Mouse (Mus musculus): ENCODE measurements around the gene Dnajb11.

Dnajb11 gene

DNA sequence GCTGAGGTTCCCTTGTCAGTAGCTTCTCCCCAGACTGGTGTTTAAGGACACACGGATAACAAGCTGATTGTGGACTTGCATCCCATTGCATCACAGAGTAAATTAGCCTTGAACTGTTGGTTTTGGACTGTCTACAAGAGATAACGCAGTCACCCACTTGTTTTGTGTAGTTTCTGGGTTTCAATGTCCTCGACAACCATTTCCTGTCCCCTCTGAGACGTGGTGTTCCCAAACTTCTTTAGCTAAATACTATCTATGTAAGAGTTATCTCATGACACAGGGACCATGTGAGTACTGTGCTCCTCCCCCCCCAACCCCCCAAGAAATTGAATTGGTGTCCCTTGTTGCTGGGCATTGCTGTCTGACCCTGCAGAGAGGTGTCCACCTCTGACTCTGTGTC, 23.8 kb downstream of the Dnajb11 start:
- DNase-seq (ENCODE audit: low read depth, low spot score), result no peak

DNA sequence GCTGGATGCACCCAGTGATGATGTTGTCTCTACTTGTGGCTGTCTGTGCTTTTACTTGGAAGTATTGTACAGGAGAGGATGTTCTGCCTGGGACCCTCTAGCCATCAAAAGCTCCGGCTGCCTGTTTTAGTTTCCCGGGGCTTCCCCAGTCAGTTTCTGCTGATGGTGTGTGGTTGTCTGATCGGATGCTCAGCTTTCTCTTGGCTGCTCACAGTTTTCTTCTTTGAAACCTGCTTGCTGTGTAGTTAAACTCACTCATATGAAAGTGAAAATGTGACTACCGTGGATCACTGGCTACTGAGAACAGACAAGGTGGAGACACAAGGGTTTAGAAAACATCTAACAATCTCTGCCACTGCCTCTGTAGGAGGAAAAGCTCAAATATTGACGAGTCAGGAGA, 25.8 kb downstream of the Dnajb11 start:
- no peak for DNase-seq (ENCODE audit: low read depth, low spot score)

DNA sequence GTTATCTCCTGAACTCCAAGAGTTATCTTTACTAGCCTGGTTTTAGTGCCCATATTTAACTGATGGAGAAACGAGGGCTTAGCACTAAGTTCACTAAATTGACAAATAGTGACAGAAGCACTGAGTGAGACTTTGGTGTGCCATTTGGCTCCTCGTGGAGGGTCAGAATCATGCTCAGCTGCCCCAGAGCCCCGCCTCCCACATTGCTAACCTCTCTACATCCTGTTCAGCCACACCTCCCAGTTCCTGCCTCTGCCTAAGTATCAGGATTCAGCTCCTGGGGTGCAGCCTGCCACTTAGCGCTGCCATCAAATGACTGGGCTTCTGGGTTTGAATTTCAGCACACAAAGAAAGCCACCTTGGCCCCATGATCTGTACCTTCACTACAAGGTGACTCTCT, 27.7 kb downstream of the Dnajb11 start:
- no peak for DNase-seq (ENCODE audit: low read depth, low spot score)

DNA sequence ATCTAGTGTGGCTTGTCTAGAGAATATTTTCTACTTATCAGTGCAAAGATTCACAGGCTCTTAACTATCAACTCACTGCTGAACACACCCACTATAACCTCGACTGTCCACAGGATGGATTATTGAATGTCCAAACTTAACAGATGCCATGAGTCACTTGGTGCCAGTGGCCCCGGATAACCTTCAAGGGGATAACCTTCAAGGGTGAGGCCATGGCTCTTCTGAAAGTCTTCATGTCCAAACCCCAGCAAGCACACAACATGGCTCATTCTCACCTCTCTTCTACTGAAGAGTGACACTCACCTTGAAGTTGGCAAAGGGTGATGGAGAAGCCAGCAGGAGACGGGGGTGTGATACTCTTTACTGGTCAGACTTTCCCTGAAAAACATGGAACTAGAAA, 29.1 kb downstream of the Dnajb11 start:
- no peak for DNase-seq (ENCODE audit: low read depth, low spot score)

DNA sequence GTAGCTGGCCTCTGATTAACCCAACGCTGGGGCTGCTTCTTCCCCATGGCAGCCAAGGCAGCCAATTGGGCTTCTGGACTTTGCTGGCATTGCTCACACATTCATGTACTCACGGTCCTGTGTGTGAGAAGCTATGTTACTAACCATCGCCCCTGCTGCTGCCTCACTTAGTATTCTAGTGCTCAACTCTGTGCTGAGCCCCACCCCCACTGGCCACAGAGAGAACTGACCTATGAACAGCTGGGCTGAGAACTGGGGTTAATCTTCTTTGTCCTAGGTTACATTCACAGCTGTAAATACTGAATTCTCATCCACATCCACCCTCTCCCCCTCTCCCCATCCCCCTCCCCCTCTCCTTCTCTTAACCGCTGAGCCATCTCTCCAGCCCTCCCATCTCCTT, 31.2 kb downstream of the Dnajb11 start:
- DNase-seq (ENCODE audit: low read depth, low spot score), result no peak

DNA sequence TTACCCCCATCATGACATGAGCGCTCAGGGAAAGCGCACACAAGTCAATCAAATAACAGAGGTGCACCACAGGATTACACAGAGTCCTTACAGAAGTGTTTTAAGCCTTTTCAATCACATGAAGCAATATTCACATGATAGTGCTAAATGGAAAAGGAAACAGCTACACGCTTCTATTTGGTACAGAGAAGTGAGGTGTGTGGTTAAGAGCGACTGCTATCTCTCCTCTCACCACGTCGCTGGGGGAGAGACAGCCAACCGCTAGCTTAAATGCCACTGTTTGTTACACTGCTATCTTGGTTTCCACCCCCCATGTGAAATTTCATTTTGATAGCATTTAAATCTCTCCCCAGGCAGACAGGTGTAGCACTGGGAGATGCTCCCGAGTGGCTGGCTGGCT, 32.1 kb downstream of the Dnajb11 start:
- no peak for DNase-seq (ENCODE audit: low read depth, low spot score)

DNA sequence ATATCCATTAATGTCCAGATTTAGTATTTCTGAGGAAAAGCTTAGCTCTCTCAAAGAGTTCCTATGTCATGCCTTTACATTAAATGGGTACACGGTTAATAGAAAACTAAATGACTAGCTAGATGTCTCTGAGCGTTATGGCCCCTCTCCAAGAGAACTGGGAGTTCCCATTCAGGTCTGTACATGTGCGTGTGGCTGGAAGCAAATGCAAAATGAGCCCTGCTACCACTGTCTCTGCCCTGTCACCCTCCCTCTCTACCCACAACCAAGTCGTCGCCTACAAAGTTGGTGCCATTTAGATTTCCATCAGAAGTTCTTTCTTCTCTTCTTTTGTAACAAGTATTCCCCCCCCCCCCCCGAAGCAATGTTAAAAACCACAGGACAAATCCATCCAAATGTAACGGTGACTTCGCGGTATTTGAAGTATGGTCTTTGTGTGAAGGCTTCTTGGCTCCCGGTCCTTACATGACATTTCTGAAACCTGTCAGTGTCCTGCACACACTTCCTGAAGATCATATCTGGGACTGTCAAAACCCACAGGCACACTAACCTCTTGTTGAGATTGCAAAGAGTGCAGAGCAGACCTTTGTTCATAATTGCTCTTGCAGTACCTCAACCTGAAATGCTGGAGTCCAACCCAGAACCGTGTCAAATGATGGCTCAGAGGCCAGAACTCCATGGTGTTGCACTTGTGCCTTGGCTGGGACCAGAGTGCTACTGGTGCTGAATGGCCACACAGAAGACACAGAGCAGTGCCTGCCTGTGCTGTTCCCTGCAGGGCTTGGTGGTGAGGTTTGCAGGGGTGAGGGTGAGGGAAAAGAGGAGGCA, 33.3 kb downstream of the Dnajb11 start, which contains the start of gene Ahsg:
TSS of gene Ahsg (plus strand) at position 595 of the 828 bp plus-strand sequence.
- DNase-seq (ENCODE audit: low read depth, low spot score), result no peak

DNA sequence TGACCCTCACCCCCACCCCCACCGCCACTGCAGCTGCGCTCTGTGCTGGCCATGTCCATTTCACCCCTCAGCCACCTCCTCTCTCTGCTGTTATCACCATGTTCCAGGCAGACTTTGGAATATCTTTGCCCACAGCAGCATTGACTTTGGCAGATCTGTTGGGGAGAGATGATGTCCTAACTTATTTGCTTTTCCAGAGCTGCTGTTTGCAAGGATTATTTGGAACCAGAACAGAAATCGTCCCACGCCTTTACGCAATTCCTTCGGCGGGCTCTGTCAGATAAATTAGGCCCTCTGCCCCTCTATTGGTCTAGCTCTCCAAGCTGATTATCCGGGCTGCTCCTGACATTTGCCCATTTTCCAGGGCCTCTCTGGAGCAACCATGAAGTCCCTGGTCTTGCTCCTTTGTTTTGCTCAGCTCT, 34.1 kb downstream of the Dnajb11 start:
- no peak for DNase-seq (ENCODE audit: low read depth, low spot score)

DNA sequence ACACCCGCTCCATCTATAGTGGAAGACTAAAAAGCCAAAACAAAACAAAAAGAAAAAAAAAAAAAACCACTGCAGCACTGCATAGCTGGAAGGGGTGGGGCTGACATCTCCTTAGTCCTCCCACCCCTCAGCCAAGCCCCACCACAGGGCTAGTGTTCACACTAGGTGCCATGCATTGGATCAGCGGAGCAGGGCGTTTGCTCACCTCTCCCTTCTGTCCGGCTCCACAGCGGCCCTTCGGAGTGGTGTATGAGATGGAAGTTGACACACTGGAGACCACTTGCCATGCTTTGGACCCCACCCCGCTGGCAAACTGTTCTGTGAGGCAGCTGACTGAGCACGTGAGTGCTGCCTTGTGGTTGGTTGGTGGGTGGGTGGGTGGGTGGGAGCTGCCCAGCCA, 36.5 kb downstream of the Dnajb11 start:
- no peak for DNase-seq (ENCODE audit: low read depth, low spot score)

DNA sequence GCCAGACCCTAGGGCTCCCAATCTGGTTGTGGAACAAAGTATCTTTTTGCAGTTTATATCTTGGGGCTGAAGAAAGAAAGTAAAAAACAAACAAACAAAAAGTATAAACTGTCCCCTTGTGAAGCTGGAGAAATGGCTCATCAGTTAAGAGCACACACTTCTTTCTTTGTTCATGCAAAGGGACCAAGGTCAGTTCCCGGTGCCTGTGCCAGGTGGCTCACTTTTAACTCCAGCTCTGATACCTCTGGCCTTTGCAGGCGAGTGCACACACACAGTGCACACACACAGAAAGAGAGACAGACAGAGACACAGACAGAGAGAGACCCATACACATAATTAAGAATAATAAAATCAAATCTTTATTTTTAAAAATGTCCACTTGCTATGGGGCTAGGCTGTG, 39.0 kb downstream of the Dnajb11 start:
- no peak for DNase-seq (ENCODE audit: low read depth, low spot score)

DNA sequence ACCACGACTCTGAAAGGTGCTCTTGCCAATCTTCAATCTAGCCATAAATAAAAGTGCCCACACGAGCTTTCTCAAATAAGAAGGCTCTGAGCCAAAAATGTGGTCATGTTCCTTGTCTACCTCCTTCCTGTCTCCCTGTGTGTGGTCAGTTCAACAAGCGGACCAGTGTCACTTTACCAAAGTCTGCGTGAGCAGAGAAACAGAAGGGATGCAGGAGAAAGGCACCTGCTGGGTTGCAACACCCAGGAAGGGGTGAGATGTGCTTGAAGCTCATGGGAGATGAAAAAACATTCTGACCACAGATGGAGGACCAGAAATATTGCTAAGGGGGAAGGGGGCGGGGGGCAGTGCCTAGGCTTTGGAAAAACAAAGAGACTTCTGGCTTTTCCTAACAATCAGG, 41.7 kb downstream of the Dnajb11 start:
- no peak for DNase-seq (ENCODE audit: low read depth, low spot score)

DNA sequence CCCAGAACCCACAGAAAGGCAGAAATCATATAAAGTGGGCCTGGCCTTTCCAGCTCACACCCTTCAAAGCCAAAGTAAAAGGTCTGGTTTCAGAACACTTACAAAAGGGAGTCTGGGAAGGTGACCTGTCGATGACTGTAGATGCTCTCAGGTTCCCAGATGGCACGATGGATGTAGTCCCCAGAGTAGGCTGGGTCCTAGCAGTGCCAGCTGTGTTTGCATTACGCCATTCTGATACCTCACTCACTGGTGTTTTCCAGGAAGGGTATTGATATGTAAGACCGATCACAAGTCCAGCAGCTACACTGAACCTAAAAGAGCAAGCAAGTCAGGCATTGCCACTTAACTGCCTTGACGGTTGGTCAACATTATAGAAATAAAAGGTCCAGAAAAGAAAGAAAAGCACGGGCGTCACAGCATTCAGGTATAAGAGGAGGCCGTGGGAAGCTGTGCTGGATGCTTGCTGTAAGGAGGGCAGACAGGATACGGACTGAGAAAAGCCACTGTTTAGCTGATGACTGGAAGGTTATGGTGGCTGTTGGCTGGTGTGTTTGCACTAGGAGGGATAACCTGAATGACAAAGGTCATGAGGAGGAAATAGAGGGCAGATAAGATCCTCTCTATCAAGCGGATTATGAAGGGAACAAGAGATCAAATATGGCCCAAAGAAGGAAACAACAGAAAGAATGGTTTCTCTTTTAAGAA, 42.4 kb downstream of the Dnajb11 start:
- DNase-seq (ENCODE audit: low read depth, low spot score), result no peak

DNA sequence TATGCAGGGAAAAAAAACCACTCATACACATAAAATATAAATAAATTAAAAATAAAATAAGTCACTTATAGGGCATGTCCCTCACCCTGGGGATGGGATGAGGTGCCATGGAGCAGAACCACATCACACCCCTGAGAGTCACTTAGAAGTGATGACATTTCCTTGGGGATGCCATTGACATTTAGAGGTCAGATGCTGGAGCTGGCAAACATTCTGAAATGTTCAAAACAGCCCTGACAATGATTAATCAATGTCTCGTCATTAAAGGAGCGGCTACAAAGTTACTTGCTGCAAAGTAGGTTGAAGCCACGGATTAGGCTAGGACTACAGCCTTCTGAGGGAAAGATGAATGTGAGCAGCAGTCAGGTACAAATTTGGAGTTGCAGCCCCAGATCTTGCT, 43.7 kb downstream of the Dnajb11 start:
- no peak for DNase-seq (ENCODE audit: low read depth, low spot score)

DNA sequence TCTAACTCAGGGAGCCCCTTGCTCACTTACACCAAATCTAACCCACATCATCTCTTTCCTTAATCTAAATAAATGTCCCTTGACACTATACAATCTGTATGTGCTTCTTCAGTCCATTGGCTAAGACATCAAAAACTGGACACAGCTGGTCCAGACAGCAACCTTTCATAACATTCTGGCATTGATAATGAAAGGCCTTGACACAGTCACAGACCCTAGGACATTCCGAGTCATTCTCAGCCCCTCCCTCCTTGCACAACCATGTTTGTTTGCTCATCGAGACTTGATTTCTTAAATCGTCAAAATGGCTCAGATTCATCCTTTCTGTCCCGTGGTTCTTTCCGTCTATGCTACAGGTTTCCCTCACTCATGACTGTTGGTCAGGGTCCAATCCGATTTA, 51.6 kb downstream of the Dnajb11 start:
- DNase-seq (ENCODE audit: low read depth, low spot score), result no peak

DNA sequence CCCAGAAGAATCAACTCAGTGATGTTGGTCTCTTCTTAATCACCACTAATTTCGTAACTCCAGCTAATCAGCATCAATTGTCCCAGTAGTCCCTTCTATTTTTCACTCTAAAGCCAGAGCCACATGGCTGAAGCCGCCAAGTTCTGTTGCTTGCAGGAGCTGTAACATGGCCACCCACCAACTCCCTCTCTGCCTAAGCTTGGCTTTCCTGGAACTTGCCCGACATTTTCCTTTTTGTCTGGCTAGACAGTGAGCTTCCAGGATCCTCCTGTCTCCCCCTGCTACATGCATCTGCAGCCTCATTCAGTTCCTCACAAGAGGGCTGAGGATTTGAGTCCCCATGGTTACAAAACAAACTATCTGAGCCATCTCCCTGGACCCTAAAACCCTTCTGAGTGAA, 54.3 kb downstream of the Dnajb11 start:
- DNase-seq (ENCODE audit: low read depth, low spot score), result no peak

DNA sequence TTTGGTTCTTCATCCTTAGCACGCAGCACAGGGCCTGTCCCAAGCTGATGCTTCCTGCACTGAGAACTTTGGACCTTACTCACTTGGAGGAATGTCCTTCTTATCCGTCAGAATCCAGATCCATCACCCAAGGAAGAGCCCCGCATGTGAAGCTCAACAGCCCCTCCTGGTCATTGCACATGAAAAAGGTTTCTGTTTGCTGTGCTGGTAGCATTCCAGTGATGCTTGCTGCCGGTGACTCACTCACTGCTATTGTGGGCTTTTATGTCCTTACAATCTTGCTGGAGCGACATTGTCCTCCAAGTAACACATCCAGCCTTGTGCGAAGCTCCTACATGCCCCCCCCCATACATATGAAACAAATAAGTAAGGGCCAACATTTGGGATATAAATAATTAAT, 55.2 kb downstream of the Dnajb11 start:
- no peak for DNase-seq (ENCODE audit: low read depth, low spot score)

DNA sequence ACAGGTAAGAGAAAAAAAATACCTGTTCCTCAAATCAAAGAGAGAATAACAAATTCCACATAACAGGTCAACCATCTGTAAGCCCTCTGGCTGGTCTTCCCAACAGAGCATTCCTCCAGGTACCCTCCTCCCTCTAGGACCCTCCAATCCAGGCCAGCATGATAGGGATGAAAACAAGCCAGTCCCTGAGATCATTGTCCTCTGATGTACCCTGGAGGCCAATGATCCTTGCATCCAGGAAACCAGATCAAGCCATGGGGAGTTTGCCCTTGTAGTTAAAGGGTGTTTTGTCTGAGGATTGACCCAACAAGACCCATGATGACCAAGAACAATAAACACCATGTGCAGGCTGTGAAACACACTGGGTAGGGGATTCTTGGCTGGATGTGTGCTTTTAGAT, 56.6 kb downstream of the Dnajb11 start:
- no peak for DNase-seq (ENCODE audit: low read depth, low spot score)

DNA sequence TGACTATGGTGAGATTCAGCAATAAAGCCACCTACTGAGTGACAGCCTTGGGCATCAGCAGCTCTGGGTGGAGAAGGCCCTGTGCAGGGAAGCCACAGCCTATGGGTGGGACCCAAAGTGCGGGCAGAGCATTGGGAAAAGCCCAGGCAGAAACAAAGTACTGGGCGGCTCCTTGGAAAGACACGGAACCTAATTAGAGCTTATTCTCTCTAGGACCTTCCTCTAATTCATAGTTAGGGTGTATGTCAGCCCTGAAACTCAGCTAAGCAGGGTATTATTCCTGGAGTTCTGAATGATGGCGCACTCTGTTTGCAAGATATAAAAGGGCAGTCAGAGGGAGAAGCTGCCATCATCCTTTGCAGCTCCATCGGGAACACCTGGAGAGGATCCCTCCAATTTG, 60.4 kb downstream of the Dnajb11 start, which contains the start of gene Fetub:
TSS of gene Fetub (plus strand) at position 301 of the 400 bp plus-strand sequence.
- DNase-seq (ENCODE audit: low read depth, low spot score), result no peak

DNA sequence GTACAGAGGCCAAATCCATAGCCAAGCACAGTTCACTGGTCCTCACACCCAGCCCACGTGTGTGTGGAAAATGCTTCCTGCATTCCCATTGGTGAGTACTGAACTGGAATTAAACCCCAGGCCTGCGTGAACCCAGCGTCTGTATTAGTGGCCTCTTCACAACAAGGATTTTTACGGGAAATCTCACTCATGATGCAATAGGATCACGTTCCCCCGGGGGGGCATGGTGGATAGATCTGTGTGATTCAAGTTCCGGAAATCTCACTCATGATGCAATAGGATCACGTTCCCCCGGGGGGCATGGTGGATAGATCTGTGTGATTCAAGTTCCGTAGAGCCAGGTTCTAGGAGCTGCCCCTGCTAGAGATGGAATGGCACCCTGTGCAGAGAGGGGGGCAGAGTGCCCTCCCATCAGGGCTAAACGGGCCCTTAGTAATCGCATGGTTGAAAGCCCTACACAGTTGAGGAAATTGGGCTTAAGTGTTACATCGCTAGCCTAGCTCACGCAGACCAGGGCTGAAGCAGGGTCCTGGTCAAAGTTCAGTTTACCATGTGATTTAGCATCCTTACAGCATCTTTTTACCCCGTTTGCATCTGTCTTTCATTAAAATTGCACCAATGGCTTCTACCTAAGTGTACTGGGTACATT, 61.1 kb downstream of the Dnajb11 start:
- no peak for DNase-seq (ENCODE audit: low read depth, low spot score)

DNA sequence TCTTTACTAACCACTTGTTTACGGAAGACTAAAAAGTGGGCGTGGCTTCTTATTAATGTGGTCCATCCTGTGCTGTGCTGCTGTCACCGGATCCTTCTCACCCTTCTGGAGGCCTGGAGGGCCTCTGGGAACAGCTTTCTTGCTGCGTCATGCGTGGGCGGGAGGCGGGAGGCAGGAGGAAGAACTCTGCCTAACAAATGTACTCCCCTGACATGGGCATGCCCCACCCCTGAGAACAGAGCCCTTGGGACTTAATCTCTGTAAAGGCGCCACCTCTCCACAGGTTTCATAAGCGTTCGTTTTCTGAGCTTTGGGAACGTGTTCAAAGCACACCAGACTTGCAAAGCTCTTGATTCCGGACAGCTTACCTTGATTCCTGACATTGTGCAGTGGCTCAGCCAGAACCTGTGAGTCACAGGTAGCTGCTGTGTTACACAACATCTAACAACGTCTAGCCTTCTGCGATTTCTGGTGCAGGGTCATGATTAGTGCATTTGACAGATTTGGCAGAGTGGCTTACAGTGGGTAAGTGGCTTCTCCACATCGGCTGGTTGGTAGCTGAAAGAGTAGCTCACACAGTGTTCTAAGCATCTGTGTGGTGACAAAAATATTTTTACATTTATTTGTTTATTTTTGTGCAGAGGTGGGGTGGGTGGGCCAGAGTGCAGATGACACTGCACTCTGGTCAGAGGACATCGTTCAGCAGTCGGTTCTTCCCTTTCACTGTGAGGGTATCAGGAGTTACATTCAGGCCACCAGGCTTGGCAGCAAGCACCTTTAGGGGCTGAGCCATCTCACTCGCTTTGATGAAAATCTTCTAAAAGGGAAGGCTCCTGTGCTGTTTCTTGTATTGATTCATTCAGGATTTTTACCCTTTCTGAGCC, 62.6 kb downstream of the Dnajb11 start:
- DNase-seq (ENCODE audit: low read depth, low spot score), result no peak

DNA sequence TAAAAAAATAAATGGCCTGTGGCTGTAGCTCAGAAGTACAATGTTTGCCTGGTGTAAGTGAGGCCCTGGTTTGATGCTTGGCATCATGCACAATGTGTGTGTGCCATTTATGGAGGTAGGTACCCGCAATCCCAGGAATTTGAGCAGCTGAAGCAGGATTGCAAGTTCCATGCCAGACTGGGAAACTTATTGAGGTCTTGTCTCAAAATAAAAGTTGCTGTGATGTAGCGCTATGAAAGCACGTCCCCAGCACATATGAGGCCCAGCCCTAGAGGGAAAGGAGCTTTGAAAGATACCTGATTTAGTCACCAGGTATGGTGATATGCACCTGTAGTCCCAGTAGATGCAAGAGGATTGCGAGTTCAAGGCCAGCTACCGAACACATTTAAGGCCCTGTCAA, 64.1 kb downstream of the Dnajb11 start:
- DNase-seq (ENCODE audit: low read depth, low spot score), result no peak

DNA sequence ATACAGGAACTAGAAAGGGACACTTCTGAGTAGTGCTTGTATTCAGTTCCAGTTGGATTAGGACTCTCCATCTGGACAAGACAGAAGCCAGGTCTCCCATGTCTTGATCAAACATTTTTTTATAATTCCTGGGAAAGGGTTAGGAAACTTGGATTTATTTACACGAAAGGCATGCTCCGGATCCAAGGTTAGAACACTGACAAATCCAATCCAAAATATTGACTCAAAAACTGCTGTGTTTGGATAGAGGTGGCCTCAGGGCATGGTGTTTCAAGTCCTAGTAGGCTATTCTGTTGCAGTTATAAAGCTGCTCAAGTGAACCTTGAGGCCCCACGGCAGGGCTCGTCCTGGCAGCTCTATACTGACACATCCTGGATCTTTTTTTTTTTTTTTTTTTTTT, 64.8 kb downstream of the Dnajb11 start:
- DNase-seq (ENCODE audit: low read depth, low spot score), result no peak
